Mouse (Mus musculus) brown adipose tissue, adult 24 weeks (tissue): ENCODE measurements around the gene Crybb2. TPM values are rescaled to one million over a fixed set of nuclear protein-coding genes. Genes with fewer than 3 reads are reported as not detected.

Experiments used
- H3K27ac ChIP-seq: fragments of 200-500 bp; replicated peaks from 2 replicates; pipeline ENCODE4 v1.5.1; 2012; ENCODE audit warnings: low read depth, mild to moderate bottlenecking, low read length
- H3K4me1 ChIP-seq: fragments of 200-500 bp; 2 replicates; pipeline ENCODE4 v1.6.1; 2012; ENCODE audit warnings: low read length, mixed read lengths; ENCODE audit not compliant: control insufficient read depth, insufficient read depth, insufficient read length
- H3K4me3 ChIP-seq: fragments of 200-500 bp; 2 replicates; pipeline ENCODE4 v1.5.1; 2012; ENCODE audit warnings: low read depth, mild to moderate bottlenecking, low read length, moderate library complexity; ENCODE audit not compliant: insufficient read depth
- polyA plus RNA-seq: library from polyadenylated mRNA; stranded (reverse); fragments of >200 nt; gene quantifications from 2 replicates; pipeline ENCODE4 v1.2.4, GENCODE M21; 2012; ENCODE audit not compliant: missing spikeins, insufficient read depth, insufficient read length

The Crybb2 gene
- polyA plus RNA-seq, 1 experiment, result not detected

DNA sequence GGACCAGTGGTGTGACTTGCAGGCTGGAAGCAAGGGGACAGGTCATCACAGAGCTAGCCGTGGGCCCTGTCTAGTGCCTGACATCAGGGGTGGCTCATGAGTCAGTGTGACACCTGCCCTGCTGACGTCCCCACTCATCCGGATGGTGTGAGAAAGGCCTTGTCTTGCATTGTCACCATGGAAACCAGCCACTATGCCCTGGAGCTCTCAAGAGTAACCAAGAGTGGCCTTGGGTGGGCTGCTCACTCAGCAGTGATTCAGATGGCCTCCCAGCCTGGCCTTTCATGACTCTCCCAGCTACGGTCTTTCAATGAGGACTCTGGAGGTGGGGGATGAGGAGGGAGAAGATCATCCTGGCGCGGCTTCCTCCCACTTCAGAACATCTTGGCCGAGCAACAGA, 32.5 kb upstream of the Crybb2 start:
- Histone ChIP-seq H3K27ac (no peak overlapping the region), H3K4me3 (no peak overlapping the region), H3K4me1 (no peaks in the 10 kb centered on the region)

DNA sequence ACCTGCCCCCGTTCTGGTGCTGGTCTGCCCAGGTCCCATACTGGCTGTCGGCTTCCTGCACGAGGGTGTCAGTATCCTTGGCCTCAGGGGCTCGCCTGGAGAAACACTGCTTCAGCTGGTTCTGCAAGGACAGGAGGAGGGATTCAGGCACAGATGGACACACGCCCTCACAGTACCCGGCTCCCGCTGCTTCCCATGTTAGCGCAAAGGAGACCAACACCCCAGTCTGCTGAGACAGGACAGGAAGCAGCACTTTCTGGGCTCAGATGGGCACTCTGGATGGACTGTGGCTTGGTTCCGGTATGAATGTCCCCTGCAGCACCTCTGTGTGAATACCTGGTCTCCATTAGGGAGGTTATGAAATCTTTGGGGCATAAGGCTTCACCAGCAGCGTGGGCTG, 31.5 kb upstream of the Crybb2 start:
- no peaks in the 10 kb centered on the region for H3K4me1 ChIP-seq
- no peak overlapping the region for H3K27ac ChIP-seq
- no peak overlapping the region for H3K4me3 ChIP-seq

DNA sequence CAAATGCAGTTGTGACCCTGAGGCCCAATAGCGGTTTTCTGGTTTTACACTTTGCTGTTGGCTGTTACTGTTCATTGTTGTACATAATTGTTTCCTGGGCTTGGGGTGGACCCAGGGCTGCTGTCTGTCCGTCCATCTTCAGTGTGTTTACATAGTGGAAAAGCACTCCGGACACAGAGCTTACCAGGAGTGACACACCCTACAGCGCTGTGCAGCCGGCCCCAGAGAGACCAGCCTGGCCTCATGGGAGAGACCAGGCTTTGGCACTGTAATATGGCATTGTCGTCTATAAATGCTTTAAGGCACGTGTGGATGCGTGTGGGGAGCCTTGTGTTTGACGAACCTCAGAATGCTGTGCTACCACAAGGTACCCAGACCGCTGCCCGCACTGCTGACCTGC, 30.5 kb upstream of the Crybb2 start:
- H3K27ac ChIP-seq, result no peak overlapping the region
- no peak overlapping the region for H3K4me3 ChIP-seq
- H3K4me1 ChIP-seq, result no peaks in the 10 kb centered on the region

DNA sequence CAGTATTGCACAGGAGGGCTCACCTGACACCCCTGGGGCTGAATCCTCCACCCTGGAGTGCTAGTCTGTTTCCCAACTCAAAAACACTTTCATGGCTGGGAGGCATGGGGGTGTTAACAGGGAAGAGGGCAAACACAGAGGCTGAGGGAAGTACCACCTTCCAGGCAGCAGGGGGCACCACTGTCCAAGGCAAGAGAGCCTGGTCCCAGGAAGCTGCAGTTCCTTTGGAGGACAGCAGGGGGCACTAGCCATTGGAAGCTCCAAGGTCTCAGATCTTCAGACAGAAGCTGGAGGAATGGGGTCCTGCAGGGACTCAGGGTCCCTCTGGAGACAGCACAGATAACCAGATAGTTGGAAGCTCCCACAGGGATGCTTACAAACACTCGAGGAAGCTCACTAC, 29.6 kb upstream of the Crybb2 start:
- Histone ChIP-seq H3K27ac (no peak overlapping the region), H3K4me1 (no peaks in the 10 kb centered on the region), H3K4me3 (no peak overlapping the region)

DNA sequence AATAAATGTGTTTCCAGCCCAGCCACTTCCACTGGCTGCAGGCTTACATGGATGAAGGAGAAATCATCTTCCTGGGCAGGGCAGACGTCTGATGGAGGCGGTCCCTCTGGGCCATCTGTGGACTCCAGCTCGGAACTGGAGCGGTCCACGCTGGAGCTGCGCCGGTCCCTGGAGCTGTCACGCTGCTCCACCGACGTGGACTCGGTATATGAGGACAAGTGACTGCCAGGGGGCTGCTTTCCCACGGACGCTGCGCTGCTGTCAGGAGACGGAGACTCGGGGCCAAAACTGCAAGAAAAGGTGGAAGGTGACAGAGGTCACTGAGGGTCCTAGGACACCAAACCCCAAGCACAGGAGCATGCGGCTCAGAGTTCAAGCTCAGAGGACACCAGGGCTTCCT, 27.6 kb upstream of the Crybb2 start:
- Histone ChIP-seq H3K4me1 (no peaks in the 10 kb centered on the region), H3K4me3 (no peak overlapping the region), H3K27ac (no peak overlapping the region)

DNA sequence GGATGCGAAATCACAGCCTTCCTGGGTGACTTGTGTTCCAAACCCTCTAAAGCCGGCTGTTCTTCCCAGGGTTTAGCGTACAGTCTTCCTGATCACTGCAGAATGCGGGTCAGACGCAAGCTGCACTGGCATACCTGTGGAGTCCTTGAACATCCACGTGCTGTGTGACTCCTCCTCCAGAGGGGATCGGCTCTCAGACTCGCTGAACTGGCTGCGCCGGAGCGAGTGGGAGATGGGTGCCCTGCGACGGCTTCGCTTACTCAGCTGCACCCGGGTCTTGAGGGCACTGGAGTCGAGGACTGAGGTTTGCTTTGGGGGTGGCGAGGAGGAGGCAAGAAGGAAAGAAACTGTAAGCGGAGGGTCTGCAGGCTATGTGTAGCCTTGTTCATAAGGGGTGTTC, 25.5 kb upstream of the Crybb2 start:
- Histone ChIP-seq H3K4me1 (no peaks in the 10 kb centered on the region), H3K4me3 (no peak overlapping the region), H3K27ac (no peak overlapping the region)

DNA sequence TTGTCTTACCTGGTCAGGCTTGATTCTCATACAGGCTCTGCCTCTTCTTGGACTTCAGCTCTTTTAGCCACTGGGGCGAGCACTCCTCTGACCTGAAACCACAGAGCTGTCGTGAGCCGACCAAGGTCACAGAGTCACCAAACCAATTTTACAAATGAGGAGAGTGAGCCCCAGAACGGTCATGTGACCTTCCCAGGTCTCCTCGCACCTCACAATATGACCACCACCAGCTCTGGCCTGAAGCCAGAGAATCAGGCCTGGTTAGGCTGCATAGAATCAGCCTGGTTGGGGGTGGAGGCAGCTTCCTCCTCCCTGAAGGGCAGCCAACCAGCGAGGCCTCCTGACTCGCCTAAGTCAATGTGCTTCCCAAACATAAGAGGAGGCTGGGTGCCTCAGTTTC, 22.5 kb upstream of the Crybb2 start:
- no peak overlapping the region for H3K27ac ChIP-seq
- no peak overlapping the region for H3K4me3 ChIP-seq
- no peaks in the 10 kb centered on the region for H3K4me1 ChIP-seq

DNA sequence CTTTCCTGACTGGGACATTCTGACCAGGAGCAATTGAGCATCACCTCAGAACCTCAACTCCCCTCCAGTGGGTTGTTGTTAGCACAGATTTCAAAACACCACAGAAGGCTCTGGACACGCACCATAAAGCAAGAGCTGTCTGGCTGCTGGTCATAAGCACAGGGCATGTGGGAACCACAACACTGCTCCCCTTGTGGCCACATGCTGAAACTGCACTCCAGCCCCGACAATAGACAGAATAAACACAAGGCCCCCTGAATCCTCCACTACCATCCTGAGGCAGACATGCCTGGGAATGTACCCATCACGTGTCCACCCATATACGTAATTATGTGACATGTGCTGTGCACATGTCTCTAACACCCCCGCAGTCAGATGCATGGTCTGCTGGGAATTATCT, 21.2 kb upstream of the Crybb2 start:
- no peaks in the 10 kb centered on the region for H3K4me1 ChIP-seq
- no peak overlapping the region for H3K27ac ChIP-seq
- H3K4me3 ChIP-seq, result no peak overlapping the region

DNA sequence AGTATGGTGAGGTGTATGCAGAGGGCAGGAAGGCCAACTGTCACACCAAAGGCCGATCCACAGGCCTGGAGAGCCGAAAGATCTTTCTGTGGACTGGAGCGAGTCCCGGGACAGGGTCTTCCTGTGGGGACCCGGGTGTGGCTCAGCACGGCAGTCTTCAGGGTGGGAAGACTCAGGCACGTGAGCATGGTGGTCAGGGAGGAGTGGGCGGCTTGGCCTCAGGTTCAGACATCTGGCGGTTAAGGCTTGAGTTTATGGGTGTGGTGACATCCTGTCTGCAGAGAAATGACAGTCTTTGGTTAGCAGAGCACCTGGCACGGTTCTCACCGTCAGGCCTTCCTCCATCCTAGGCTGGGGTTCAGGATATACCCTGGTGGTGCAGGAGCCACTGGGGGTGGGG, 20.8 kb upstream of the Crybb2 start:
- H3K27ac ChIP-seq, result no peak overlapping the region
- H3K4me1 ChIP-seq, result no peaks in the 10 kb centered on the region
- no peak overlapping the region for H3K4me3 ChIP-seq

DNA sequence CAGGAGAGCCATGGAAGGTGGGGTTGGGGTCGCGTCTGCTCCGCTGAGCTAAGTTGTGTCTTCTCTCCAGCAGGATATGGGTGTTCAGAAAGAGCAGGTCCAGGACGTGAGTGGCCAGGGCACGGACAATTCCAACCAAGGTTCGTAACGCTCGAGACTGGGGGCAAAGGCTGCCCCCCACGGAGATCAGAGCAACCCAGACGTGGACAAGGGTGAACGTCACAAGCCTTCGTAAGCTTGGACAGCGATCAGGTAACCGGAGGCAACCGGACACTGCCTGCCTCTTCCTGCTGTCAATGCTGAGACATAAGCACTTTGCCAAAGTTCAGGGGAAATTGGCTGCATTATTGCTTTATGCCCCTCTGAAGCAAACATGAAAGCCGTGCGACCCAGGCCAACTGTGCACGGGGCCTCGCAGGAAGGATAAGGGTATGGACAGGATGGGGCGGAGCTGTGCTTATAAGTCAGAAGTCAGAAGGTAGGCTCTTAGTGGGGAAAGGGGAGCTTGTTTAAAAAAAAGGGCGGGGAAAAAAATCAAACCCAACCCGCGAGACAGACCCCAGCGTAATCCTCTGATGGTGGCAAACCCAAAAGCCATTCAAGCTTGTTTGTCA, 20.3 kb upstream of the Crybb2 start:
- Histone ChIP-seq H3K4me3 (no peak overlapping the region), H3K4me1 (no peaks in the 10 kb centered on the region), H3K27ac (no peak overlapping the region)

DNA sequence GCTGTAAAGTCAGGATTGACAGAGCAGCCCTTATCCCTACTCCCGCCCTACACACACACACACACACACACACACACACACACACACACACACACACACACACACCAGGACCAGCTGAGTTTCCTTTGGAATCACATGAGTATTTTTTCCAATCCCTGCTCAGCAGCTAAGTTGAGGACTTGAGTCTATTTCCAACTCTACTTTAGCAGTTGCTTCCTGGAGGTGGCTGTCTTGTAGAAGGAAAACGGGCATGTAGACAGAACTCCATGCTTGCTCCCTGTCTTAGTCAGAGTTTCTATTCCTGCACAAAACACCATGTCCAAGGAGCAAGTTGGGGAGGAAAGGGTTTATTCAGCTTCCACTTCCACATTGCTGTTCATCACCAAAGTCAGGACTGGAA, 17.5 kb upstream of the Crybb2 start:
- no peak overlapping the region for H3K27ac ChIP-seq
- H3K4me3 ChIP-seq, result no peak overlapping the region
- no peaks in the 10 kb centered on the region for H3K4me1 ChIP-seq

DNA sequence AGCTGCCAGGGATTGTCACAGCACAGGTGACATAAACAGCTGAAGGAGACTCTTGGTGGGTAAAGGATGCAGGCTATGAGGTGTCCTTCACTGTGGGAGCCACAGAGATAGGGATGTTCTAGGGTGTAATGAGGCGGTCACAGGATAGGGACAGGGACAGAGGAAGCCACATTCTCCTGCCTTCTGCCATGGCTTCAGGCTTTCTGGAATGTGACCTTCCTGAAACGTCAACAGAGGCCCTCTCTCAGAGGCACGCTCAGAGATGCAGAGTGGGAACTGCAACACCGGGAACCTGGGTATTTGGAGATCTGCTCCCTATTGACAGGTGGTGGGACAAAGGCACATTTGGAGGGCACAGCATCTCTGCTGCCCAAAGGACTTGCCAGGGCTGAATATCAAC, 17.1 kb upstream of the Crybb2 start:
- Histone ChIP-seq H3K27ac (no peak overlapping the region), H3K4me3 (no peak overlapping the region), H3K4me1 (no peaks in the 10 kb centered on the region)

DNA sequence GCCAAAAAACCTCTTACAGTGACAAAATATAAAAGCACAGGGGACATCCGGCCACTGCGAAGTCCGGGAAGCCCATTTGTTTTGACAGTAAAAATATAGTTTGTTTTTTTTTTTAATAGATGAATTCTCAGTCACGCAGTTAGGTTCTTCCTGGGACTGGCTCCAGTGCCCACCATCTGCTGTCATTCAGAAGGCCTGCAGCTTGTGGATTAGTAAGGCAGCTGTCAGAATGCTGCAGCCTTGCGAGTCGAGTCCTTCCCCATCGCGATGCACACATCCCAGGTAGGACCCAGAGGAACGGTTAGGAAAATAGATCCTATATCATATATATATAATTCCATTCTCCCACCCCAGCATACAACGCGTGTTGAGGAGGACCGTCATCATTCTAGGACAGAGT, 16.5 kb upstream of the Crybb2 start:
- Histone ChIP-seq H3K27ac (no peak overlapping the region), H3K4me3 (no peak overlapping the region), H3K4me1 (no peaks in the 10 kb centered on the region)

DNA sequence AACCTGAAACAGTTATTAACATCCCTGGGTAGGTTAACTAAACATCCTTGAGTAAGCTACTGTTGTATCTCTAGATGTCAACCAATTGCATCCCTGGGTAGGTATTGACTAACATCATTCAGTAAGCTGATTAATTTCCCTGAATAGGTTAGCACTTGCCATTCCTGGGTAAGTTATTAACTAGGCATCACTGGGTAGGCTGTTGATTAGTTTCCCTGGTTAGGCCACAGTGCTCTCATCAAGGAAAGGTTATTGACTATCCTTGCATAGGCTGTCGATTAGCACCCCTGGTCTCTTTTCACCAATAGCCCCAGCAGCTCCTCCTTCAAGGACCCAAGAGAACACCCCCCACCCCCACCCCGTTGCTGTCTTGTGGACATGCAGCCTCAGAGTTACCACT, 16.0 kb upstream of the Crybb2 start:
- Histone ChIP-seq H3K27ac (no peak overlapping the region), H3K4me3 (no peak overlapping the region), H3K4me1 (no peaks in the 10 kb centered on the region)

DNA sequence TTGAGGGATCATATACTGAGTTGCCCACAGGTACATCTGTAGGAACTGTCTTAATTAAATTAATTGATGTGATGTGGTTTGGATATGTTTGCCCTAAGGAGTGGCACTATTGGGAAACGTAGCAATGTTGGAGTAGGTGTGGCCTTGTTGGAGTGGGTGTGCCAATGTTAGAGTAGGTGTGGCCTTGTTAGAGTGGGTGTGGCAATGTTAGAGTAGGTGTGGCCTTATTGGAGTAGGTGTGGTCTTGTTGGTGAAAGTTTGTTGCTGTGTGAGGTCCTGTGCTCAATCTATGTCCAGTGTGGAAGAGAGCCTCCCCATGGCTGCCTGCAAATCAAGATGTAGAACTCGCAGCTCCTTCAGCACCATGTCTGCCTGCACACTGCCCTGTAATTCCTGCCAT, 14.4 kb upstream of the Crybb2 start:
- Histone ChIP-seq H3K27ac (no peak overlapping the region), H3K4me1 (no peaks in the 10 kb centered on the region), H3K4me3 (no peak overlapping the region)

DNA sequence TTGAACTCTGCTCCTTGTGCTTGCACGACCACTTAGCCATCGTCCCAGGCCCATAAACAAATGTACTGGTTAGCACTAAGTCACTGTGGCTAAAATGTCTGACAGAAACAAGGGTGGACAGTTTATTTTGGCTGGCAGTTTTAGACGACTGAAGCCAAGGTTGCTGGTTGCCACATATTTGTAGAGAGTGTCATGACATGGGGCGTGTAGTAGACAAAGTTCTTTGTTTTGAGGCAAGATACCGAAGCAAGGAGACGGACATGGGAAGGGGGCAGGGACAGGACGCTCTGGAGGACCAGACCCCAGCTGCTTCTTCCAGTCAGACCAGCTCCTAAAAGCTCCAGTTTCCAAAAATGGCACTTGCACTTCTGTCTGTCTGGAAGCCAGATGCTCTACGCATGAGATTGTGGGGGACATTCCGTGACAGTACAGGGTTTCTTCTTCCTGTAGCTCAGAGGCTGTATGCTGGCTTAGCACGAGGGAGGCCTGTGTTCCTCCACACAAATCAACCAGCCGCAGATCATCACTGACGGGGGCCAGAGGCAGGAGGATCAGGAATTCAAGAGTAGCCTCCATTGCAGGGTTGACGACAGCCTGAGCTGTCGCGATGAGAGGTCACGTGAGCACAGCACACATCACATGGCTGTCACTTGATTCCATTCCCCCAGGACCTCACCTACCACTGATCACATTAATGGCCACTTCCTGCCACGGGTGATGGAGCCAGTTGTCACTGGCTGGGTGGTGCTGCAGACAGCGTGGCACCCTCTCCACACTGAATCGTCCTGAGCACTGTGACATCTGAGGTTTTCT, 12.6 kb upstream of the Crybb2 start:
- H3K4me1 ChIP-seq, result no peaks in the 10 kb centered on the region

More for the DNA sequence above, 12.6 kb upstream of the Crybb2 start:
- Histone ChIP-seq H3K27ac (no peak overlapping the region), H3K4me3 (no peak overlapping the region)
